In the genomic region with DNA sequence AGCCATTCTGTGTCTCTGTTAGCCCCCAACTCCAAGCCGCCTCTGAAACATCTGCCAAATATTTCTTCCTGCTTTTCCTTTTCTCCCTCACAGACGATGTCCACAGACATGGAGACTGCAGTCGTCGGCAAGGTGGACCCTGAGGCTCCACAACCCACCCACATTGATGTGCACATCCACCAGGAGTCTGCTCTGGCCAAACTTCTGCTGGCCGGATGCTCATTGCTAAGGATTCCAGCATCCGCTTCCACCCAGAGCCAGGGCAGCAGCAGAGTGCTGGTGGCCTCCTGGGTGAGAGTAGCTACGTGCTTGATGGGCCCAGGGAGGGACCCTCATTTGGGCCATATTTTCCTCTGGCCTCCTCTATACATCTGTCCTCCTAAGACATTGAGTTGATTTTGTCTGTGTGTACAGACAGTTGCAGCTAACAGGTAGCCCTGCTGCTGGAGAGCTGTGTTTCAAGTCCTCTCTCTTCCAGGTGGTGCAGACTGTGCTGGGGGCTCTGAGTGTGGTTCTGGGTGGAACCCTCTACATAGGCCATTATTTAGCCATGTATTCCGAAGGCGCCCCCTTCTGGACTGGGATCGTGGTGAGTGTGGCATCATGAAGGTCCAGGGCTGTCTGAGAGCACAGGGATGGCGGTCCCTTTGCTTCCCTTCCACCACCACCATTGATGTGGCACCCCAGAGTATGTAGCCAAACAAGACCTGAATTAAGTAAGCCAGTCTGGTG, we compare ENCODE assay signal across 8 mouse cellular contexts. TPM values are rescaled to one million over a fixed set of nuclear protein-coding genes. Genes with fewer than 3 reads are reported as not detected.
DNase-seq lines count a peak whose midpoint lies in the region; ATAC-seq and TF ChIP-seq lines count a peak whose summit lies in the region.
"Had no signal": no experiment of that assay in that cellular context is flagged by ENCODE, and none has a peak within 500 bp of the region (broad histone marks: within the 10 kb centered on the region; RNA-seq: fewer than 3 reads in every experiment).

No protein-coding gene starts in this region.

- peak; percentile 28 to 44 for DNase-seq in urinary bladder, postnatal 36 days (ENCODE audit: low spot score in 2 of 2)
- DNase-seq in urinary bladder, postnatal 10 days (ENCODE audit: low spot score): no peak
- no peak for DNase-seq in forebrain, postnatal 0 days
- DNase-seq in kidney, adult 11 months: peak; percentile 65
- DNase-seq in liver, postnatal 0 days: peak; percentile 74
- DNase-seq in retina, postnatal 1 day: peak; percentile 48
- no peak for DNase-seq in layer of hippocampus, postnatal 36 days

- H3K27me3 ChIP-seq in forebrain, postnatal 0 days (ENCODE audit: insufficient read depth, low read length): no peaks in the 10 kb centered on the region
- no peaks in the 10 kb centered on the region for H3K27me3 ChIP-seq in liver, postnatal 0 days (ENCODE audit: insufficient read depth, low read length)

- ATAC-seq in forebrain, postnatal 0 days: no peak
- no peak for ATAC-seq in liver, postnatal 0 days

- no peak overlapping the region for H3K9ac ChIP-seq in forebrain, postnatal 0 days
- H3K9ac ChIP-seq in liver, postnatal 0 days (replicated peaks): peak overlapping the region; percentile 65

- TF ChIP-seq EP300 in liver, postnatal 0 days (IDR thresholded peaks at IDR 0.05; ENCODE audit: low read depth): no peak

- H3K4me1 ChIP-seq in forebrain, postnatal 0 days (ENCODE audit: insufficient read depth): peaks cover 19% of the 10 kb centered on the region; the same call in 1 of the 2 replicates
- H3K4me1 ChIP-seq in liver, postnatal 0 days (ENCODE audit: insufficient read depth): peaks cover 13% of the 10 kb centered on the region; the same call in 1 of the 2 replicates

- TF ChIP-seq CTCF in forebrain, postnatal 0 days (IDR thresholded peaks at IDR 0.05; ENCODE audit: low read depth): peak; percentile 15; the same call in 1 of the 2 replicates
- peak; percentile 62 for TF ChIP-seq CTCF in liver, postnatal 0 days (IDR thresholded peaks at IDR 0.05; ENCODE audit: low read depth)

- H3K4me3 ChIP-seq in forebrain, postnatal 0 days (ENCODE audit: low read depth, low read length): no peak overlapping the region
- peak overlapping the region; percentile 53 for H3K4me3 ChIP-seq in liver, postnatal 0 days (ENCODE audit: low read depth, low read length)

- no peaks in the 10 kb centered on the region for H3K9me3 ChIP-seq in forebrain, postnatal 0 days (ENCODE audit: low read length)
- H3K9me3 ChIP-seq in liver, postnatal 0 days (ENCODE audit: low read length): no peaks in the 10 kb centered on the region

- 0 out of 2 replicates have a peak overlapping the region, but pooled peaks have one; percentile 48 for H3K4me2 ChIP-seq in forebrain, postnatal 0 days (ENCODE audit: low read depth)
- peak overlapping the region; percentile 65 for H3K4me2 ChIP-seq in liver, postnatal 0 days (ENCODE audit: low read depth, low read length)

- no peaks in the 10 kb centered on the region for H3K36me3 ChIP-seq in forebrain, postnatal 0 days (ENCODE audit: insufficient read depth)
- H3K36me3 ChIP-seq in liver, postnatal 0 days (replicated peaks; ENCODE audit: insufficient read depth, low read length): peaks cover 18% of the 10 kb centered on the region

- 67% methylated on average over 11 of the region's 11 CpGs for WGBS in forebrain, postnatal 0 days
- WGBS in liver, postnatal 0 days (ENCODE audit: insufficient replicate concordance): 48% methylated on average over 11 of the region's 11 CpGs

- no peak overlapping the region for H3K27ac ChIP-seq in forebrain, postnatal 0 days (ENCODE audit: low read depth, low read length)
- peak overlapping the region; percentile 90 for H3K27ac ChIP-seq in liver, postnatal 0 days (ENCODE audit: low read depth)

RNA-seq across cellular contexts. Expression of a gene that starts 1.0 kb away (rescaled TPM):
- total RNA-seq in forebrain, postnatal 0 days (2014; rRNA removed): 36.7 and 47.1 TPM in 2 replicates
- 75.3 and 103 TPM in 2 replicates for polyA plus RNA-seq in forebrain, postnatal 0 days (2015; fragmentation: Nextera tagmentation; extraction: Ambion mirVana)
- 255 and 270 TPM in 2 replicates for polyA plus RNA-seq in liver, postnatal 0 days (2015; fragmentation: Nextera tagmentation; extraction: Ambion mirVana)
- total RNA-seq in layer of hippocampus, postnatal 36 days (2021): 10 to 100 TPM; 50.4 to 51.6 TPM

RNA-seq across cellular contexts. Expression of a gene that starts 1.6 kb away (rescaled TPM):
- 15.4 and 19.7 TPM in 2 replicates for total RNA-seq in forebrain, postnatal 0 days (2014; rRNA removed)
- polyA plus RNA-seq in forebrain, postnatal 0 days (2015; fragmentation: Nextera tagmentation; extraction: Ambion mirVana): 18.3 and 24.5 TPM in 2 replicates
- 174 and 198 TPM in 2 replicates for polyA plus RNA-seq in liver, postnatal 0 days (2015; fragmentation: Nextera tagmentation; extraction: Ambion mirVana)
- total RNA-seq in layer of hippocampus, postnatal 36 days (2021): 10 to 100 TPM; 24.3 to 24.9 TPM

RNA-seq across cellular contexts. Expression of a gene that starts 30.4 kb away (rescaled TPM):
- 1.6 TPM in 1 of 2 replicates, not detected in the other for total RNA-seq in forebrain, postnatal 0 days (2014; rRNA removed)
- polyA plus RNA-seq in forebrain, postnatal 0 days (2015; fragmentation: Nextera tagmentation; extraction: Ambion mirVana): 0.20 TPM in 1 of 2 replicates, not detected in the other
- polyA plus RNA-seq in liver, postnatal 0 days (2015; fragmentation: Nextera tagmentation; extraction: Ambion mirVana): 0.11 TPM in 2 replicates
- total RNA-seq in layer of hippocampus, postnatal 36 days (2021): not detected
- polyA plus RNA-seq: neural tube, embryonic 14.5 days had no signal

Comparison
In these comparisons a context has a peak if more than half of its experiments do, and no peak if none do; other contexts are left out.
1. DNase-seq: peak in urinary bladder, postnatal 36 days (2 of 2), kidney, adult 11 months (single experiment), liver, postnatal 0 days (single experiment) and retina, postnatal 1 day (single experiment); none in urinary bladder, postnatal 10 days (single experiment), forebrain, postnatal 0 days (single experiment) and layer of hippocampus, postnatal 36 days (0 of 2).